Mouse (Mus musculus): ENCODE measurements around the gene Lingo1. TPM values are rescaled to one million over a fixed set of nuclear protein-coding genes. Genes with fewer than 3 reads are reported as not detected.

Gene Lingo1
- polyA plus RNA-seq, 1 experiment: 6.7 TPM

- WGBS: 82% methylated on average over 23 of the region's 23 CpGs
- no peaks in the 10 kb centered on the region for H3K4me1 ChIP-seq (ENCODE audit: control insufficient read depth, insufficient read depth, insufficient read length)
- H3K4me3 ChIP-seq (ENCODE audit: extremely low read depth, insufficient read depth, insufficient read length): no peak overlapping the region
- no peak for DNase-seq (ENCODE audit: low read depth in 1 of 2, low spot score in 2 of 2)
- no peak overlapping the region for H3K27ac ChIP-seq (ENCODE audit: insufficient read depth, low read length)
- H3K27me3 ChIP-seq (ENCODE audit: control insufficient read depth, insufficient read depth, low read length): no peaks in the 10 kb centered on the region
- H3K36me3 ChIP-seq (ENCODE audit: control insufficient read depth, insufficient read depth, low read length): no peaks in the 10 kb centered on the region
- no peak for TF ChIP-seq POLR2A (IDR thresholded peaks at IDR 0.05; ENCODE audit: low read depth, low read length)
- no peak for TF ChIP-seq CTCF (IDR thresholded peaks at IDR 0.05; ENCODE audit: extremely low read depth, insufficient read depth, insufficient read length, insufficient replicate concordance)
Observed at GRCm38 (mm10) chr9:56619715-56620114, 176.6 kb downstream of the Lingo1 start.

GRCm38 (mm10) chr9:56618660-56619059 lies 177.6 kb downstream of the Lingo1 start:
- no peaks in the 10 kb centered on the region for H3K4me1 ChIP-seq (ENCODE audit: control insufficient read depth, insufficient read depth, insufficient read length)
- H3K27ac ChIP-seq (ENCODE audit: insufficient read depth, low read length): no peak overlapping the region
- no peak for DNase-seq (ENCODE audit: low read depth in 1 of 2, low spot score in 2 of 2)
- H3K4me3 ChIP-seq (ENCODE audit: extremely low read depth, insufficient read depth, insufficient read length): no peak overlapping the region
- no peaks in the 10 kb centered on the region for H3K36me3 ChIP-seq (ENCODE audit: control insufficient read depth, insufficient read depth, low read length)
- no peaks in the 10 kb centered on the region for H3K27me3 ChIP-seq (ENCODE audit: control insufficient read depth, insufficient read depth, low read length)
- TF ChIP-seq CTCF (IDR thresholded peaks at IDR 0.05; ENCODE audit: extremely low read depth, insufficient read depth, insufficient read length, insufficient replicate concordance): no peak
- no peak for TF ChIP-seq POLR2A (IDR thresholded peaks at IDR 0.05; ENCODE audit: low read depth, low read length)
- 87% methylated on average over 4 of the region's 4 CpGs for WGBS

GRCm38 (mm10) chr9:56616061-56616460 lies 180.2 kb downstream of the Lingo1 start:
- 89% methylated on average over 3 of the region's 3 CpGs for WGBS
- DNase-seq (ENCODE audit: low read depth in 1 of 2, low spot score in 2 of 2): no peak
- TF ChIP-seq CTCF (IDR thresholded peaks at IDR 0.05; ENCODE audit: extremely low read depth, insufficient read depth, insufficient read length, insufficient replicate concordance) (no peak), POLR2A (IDR thresholded peaks at IDR 0.05; ENCODE audit: low read depth, low read length) (no peak)
- H3K27ac ChIP-seq (ENCODE audit: insufficient read depth, low read length): no peak overlapping the region
- no peak overlapping the region for H3K4me3 ChIP-seq (ENCODE audit: extremely low read depth, insufficient read depth, insufficient read length)
- no peaks in the 10 kb centered on the region for H3K4me1 ChIP-seq (ENCODE audit: control insufficient read depth, insufficient read depth, insufficient read length)
- no peaks in the 10 kb centered on the region for H3K27me3 ChIP-seq (ENCODE audit: control insufficient read depth, insufficient read depth, low read length)
- H3K36me3 ChIP-seq (ENCODE audit: control insufficient read depth, insufficient read depth, low read length): no peaks in the 10 kb centered on the region

- H3K27ac ChIP-seq (ENCODE audit: insufficient read depth, low read length): no peak overlapping the region
- no peaks in the 10 kb centered on the region for H3K27me3 ChIP-seq (ENCODE audit: control insufficient read depth, insufficient read depth, low read length)
- WGBS: 57% methylated on average over 12 of the region's 12 CpGs
- no peak for DNase-seq (ENCODE audit: low read depth in 1 of 2, low spot score in 2 of 2)
- no peaks in the 10 kb centered on the region for H3K4me1 ChIP-seq (ENCODE audit: control insufficient read depth, insufficient read depth, insufficient read length)
- H3K36me3 ChIP-seq (ENCODE audit: control insufficient read depth, insufficient read depth, low read length): no peaks in the 10 kb centered on the region
- H3K4me3 ChIP-seq (ENCODE audit: extremely low read depth, insufficient read depth, insufficient read length): no peak overlapping the region
- TF ChIP-seq POLR2A (IDR thresholded peaks at IDR 0.05; ENCODE audit: low read depth, low read length) (no peak), CTCF (IDR thresholded peaks at IDR 0.05; ENCODE audit: extremely low read depth, insufficient read depth, insufficient read length, insufficient replicate concordance) (no peak)
Observed at GRCm38 (mm10) chr9:56612798-56613183, 183.5 kb downstream of the Lingo1 start.

GRCm38 (mm10) chr9:56611912-56612797 lies 184.1 kb downstream of the Lingo1 start:
- no peak for DNase-seq (ENCODE audit: low read depth in 1 of 2, low spot score in 2 of 2)
- no peaks in the 10 kb centered on the region for H3K27me3 ChIP-seq (ENCODE audit: control insufficient read depth, insufficient read depth, low read length)
- no peak overlapping the region for H3K4me3 ChIP-seq (ENCODE audit: extremely low read depth, insufficient read depth, insufficient read length)
- no peak overlapping the region for H3K27ac ChIP-seq (ENCODE audit: insufficient read depth, low read length)
- no peaks in the 10 kb centered on the region for H3K4me1 ChIP-seq (ENCODE audit: control insufficient read depth, insufficient read depth, insufficient read length)
- 91% methylated on average over 8 of the region's 8 CpGs for WGBS
- H3K36me3 ChIP-seq (ENCODE audit: control insufficient read depth, insufficient read depth, low read length): no peaks in the 10 kb centered on the region
- TF ChIP-seq POLR2A (IDR thresholded peaks at IDR 0.05; ENCODE audit: low read depth, low read length) (no peak), CTCF (IDR thresholded peaks at IDR 0.05; ENCODE audit: extremely low read depth, insufficient read depth, insufficient read length, insufficient replicate concordance) (no peak)

- no peak overlapping the region for H3K27ac ChIP-seq (ENCODE audit: insufficient read depth, low read length)
- DNase-seq (ENCODE audit: low read depth in 1 of 2, low spot score in 2 of 2): no peak
- no peaks in the 10 kb centered on the region for H3K4me1 ChIP-seq (ENCODE audit: control insufficient read depth, insufficient read depth, insufficient read length)
- H3K27me3 ChIP-seq (ENCODE audit: control insufficient read depth, insufficient read depth, low read length): no peaks in the 10 kb centered on the region
- no peaks in the 10 kb centered on the region for H3K36me3 ChIP-seq (ENCODE audit: control insufficient read depth, insufficient read depth, low read length)
- H3K4me3 ChIP-seq (ENCODE audit: extremely low read depth, insufficient read depth, insufficient read length): no peak overlapping the region
- no peak for TF ChIP-seq CTCF (IDR thresholded peaks at IDR 0.05; ENCODE audit: extremely low read depth, insufficient read depth, insufficient read length, insufficient replicate concordance)
- TF ChIP-seq POLR2A (IDR thresholded peaks at IDR 0.05; ENCODE audit: low read depth, low read length): no peak
- WGBS: 88% methylated on average over 6 of the region's 6 CpGs
Observed at GRCm38 (mm10) chr9:56610955-56611354, 185.3 kb downstream of the Lingo1 start.

GRCm38 (mm10) chr9:56610466-56610865 lies 185.8 kb downstream of the Lingo1 start:
- H3K27me3 ChIP-seq (ENCODE audit: control insufficient read depth, insufficient read depth, low read length): no peaks in the 10 kb centered on the region
- DNase-seq (ENCODE audit: low read depth in 1 of 2, low spot score in 2 of 2): no peak
- 84% methylated on average over 5 of the region's 5 CpGs for WGBS

More at GRCm38 (mm10) chr9:56610466-56610865, 185.8 kb downstream of the Lingo1 start:
- Histone ChIP-seq H3K4me3 (ENCODE audit: extremely low read depth, insufficient read depth, insufficient read length) (no peak overlapping the region), H3K36me3 (ENCODE audit: control insufficient read depth, insufficient read depth, low read length) (no peaks in the 10 kb centered on the region), H3K27ac (ENCODE audit: insufficient read depth, low read length) (no peak overlapping the region), H3K4me1 (ENCODE audit: control insufficient read depth, insufficient read depth, insufficient read length) (no peaks in the 10 kb centered on the region)
- TF ChIP-seq POLR2A (IDR thresholded peaks at IDR 0.05; ENCODE audit: low read depth, low read length) (no peak), CTCF (IDR thresholded peaks at IDR 0.05; ENCODE audit: extremely low read depth, insufficient read depth, insufficient read length, insufficient replicate concordance) (no peak)

Measured in spleen, adult 2 months (tissue).